ENCODE assay signal across 21 mouse cellular contexts in genomic region chr15:79208211-79208610, GRCm38 (mm10). TPM values are rescaled to one million over a fixed set of nuclear protein-coding genes. Genes with fewer than 3 reads are reported as not detected.
DNase-seq lines count a peak whose midpoint lies in the region; TF ChIP-seq lines count a peak whose summit lies in the region.
"Had no signal": no experiment of that assay in that cellular context is flagged by ENCODE, and none has a peak within 500 bp of the region (broad histone marks: within the 10 kb centered on the region; RNA-seq: fewer than 3 reads in every experiment).

No protein-coding gene starts in this region.

- TF ChIP-seq CTCF in thymus, adult 2 months (IDR thresholded peaks at IDR 0.05; ENCODE audit: borderline replicate concordance, control insufficient read depth, extremely low read depth, insufficient read depth, low read length, poor library complexity), result no peak

- no peaks in the 10 kb centered on the region for H3K27me3 ChIP-seq in thymus, adult 2 months (ENCODE audit: control insufficient read depth, insufficient read depth, low read length)
- H3K27me3 ChIP-seq: embryonic facial prominence, embryonic 12.5 days; forebrain, embryonic 12.5 days had no signal

- no peak overlapping the region for H3K4me3 ChIP-seq in thymus, adult 2 months (ENCODE audit: control insufficient read depth, insufficient read depth, low read length)
- H3K4me3 ChIP-seq: embryonic facial prominence, embryonic 12.5 days; forebrain, embryonic 12.5 days; heart, adult 2 months; limb, embryonic 12.5 days had no signal

- intact Hi-C loops in heart, postnatal 14 days (cut with DNase I), result no loop called here

- H3K4me1 ChIP-seq in thymus, adult 2 months (replicated peaks; ENCODE audit: control insufficient read depth, insufficient read depth, low read length), result peaks cover 13% of the 10 kb centered on the region

- no peak for TF ChIP-seq POLR2A in thymus, adult 2 months (IDR thresholded peaks at IDR 0.05; ENCODE audit: control insufficient read depth, extremely low read depth, insufficient read depth, low read length, poor library complexity)

- peak; percentile 32 to 46 for DNase-seq in heart, adult 18-20 months
- DNase-seq in heart, postnatal 14 days, result no peak
- no peak for DNase-seq in thymus, adult 2 months
- DNase-seq in thymus, postnatal 0 days (ENCODE audit: low spot score), result no peak
- peak; percentile 75 for DNase-seq in adrenal gland, postnatal 14 days
- no peak for DNase-seq in natural killer cell, adult 2 months (ENCODE audit: low spot score in 2 of 2)
- DNase-seq in spleen, postnatal 10 days (ENCODE audit: low spot score in 2 of 2), result no peak
- DNase-seq: cerebellum, adult 11-12 months; cerebellum, postnatal 14 days; heart, postnatal 4 days; liver, postnatal 0 days; thymus, postnatal 4 days had no signal

- 84% methylated on average over 6 of the region's 6 CpGs for WGBS in thymus, adult 2 months

- H3K27ac ChIP-seq in thymus, adult 2 months (ENCODE audit: control insufficient read depth, insufficient read depth, low read length), result peak overlapping the region; percentile 16; the same call in 1 of the 2 replicates
- H3K27ac ChIP-seq: embryonic facial prominence, embryonic 12.5 days; forebrain, embryonic 12.5 days; heart, adult 2 months; limb, embryonic 12.5 days had no signal

- H3K36me3 ChIP-seq in thymus, adult 2 months (ENCODE audit: control insufficient read depth, insufficient read depth, low read length), result no peaks in the 10 kb centered on the region
- H3K36me3 ChIP-seq: embryonic facial prominence, embryonic 12.5 days; forebrain, embryonic 12.5 days; limb, embryonic 12.5 days had no signal

RNA-seq across cellular contexts. Expression of gene Pick1, which starts 20.8 kb away (rescaled TPM):
- 10 to 100 TPM; 22.4 to 22.8 TPM for total RNA-seq in heart, adult 18-20 months (2021)
- total RNA-seq in heart, postnatal 14 days (2021), result 10 to 100 TPM; 22.4 to 23.2 TPM
- polyA plus RNA-seq in thymus, adult 2 months (2012; rRNA removed), result 27.1 and 27.7 TPM in 2 replicates
- polyA plus RNA-seq in thymus, postnatal 0 days (2015; fragmentation: Nextera tagmentation; extraction: Ambion mirVana), result 18.2 and 21.9 TPM in 2 replicates
- total RNA-seq in adrenal gland, postnatal 14 days (2021), result 18.6 and 22.9 TPM in 2 replicates

RNA-seq across cellular contexts. Expression of gene Gm49486, which starts 21.0 kb away (rescaled TPM):
- 1 to 10 TPM; 1.2 to 1.3 TPM for total RNA-seq in heart, adult 18-20 months (2021)
- total RNA-seq in heart, postnatal 14 days (2021), result under 1 TPM; 0.76 to 0.98 TPM
- 0.11 and 0.24 TPM in 2 replicates for polyA plus RNA-seq in thymus, adult 2 months (2012; rRNA removed)
- 0.07 and 0.35 TPM in 2 replicates for polyA plus RNA-seq in thymus, postnatal 0 days (2015; fragmentation: Nextera tagmentation; extraction: Ambion mirVana)
- 0.22 TPM in 1 of 2 replicates, not detected in the other for total RNA-seq in adrenal gland, postnatal 14 days (2021)
- polyA plus RNA-seq: macrophage; spleen, adult 2 months had no signal

RNA-seq across cellular contexts. Expression of gene Sox10, which starts 43.2 kb away (rescaled TPM):
- total RNA-seq in heart, adult 18-20 months (2021), result 1 to 10 TPM; 1.4 TPM
- total RNA-seq in heart, postnatal 14 days (2021), result 1 to 10 TPM; 1.6 to 1.8 TPM
- 0.87 and 0.88 TPM in 2 replicates for polyA plus RNA-seq in thymus, adult 2 months (2012; rRNA removed)
- 0.08 and 0.26 TPM in 2 replicates for polyA plus RNA-seq in thymus, postnatal 0 days (2015; fragmentation: Nextera tagmentation; extraction: Ambion mirVana)
- total RNA-seq in adrenal gland, postnatal 14 days (2021), result 2.3 and 3.3 TPM in 2 replicates
- total RNA-seq: neutrophil, adult 5-6 weeks had no signal
- polyA plus RNA-seq: macrophage had no signal

RNA-seq across cellular contexts. Expression of gene Slc16a8, which starts 46.4 kb away (rescaled TPM):
- total RNA-seq in heart, adult 18-20 months (2021), result under 1 TPM; 0.50 to 0.64 TPM
- total RNA-seq in heart, postnatal 14 days (2021), result under 1 TPM; 0.19 to 0.29 TPM
- 0.15 TPM in 1 of 2 replicates, not detected in the other for polyA plus RNA-seq in thymus, adult 2 months (2012; rRNA removed)
- polyA plus RNA-seq in thymus, postnatal 0 days (2015; fragmentation: Nextera tagmentation; extraction: Ambion mirVana), result not detected in 2 replicates
- not detected in 2 replicates for total RNA-seq in adrenal gland, postnatal 14 days (2021)
- total RNA-seq: left cerebral cortex, postnatal 14 days; neutrophil, adult 5-6 weeks had no signal
- polyA plus RNA-seq: intestine, postnatal 0 days; liver, postnatal 0 days; macrophage; spleen, adult 2 months had no signal

Comparison
In these comparisons a context has a peak if more than half of its experiments do, and no peak if none do; other contexts are left out.
1. DNase-seq: peak in heart, adult 18-20 months (2 of 2) and adrenal gland, postnatal 14 days (single experiment); none in heart, postnatal 14 days (0 of 2), thymus, adult 2 months (single experiment), thymus, postnatal 0 days (single experiment), natural killer cell, adult 2 months (0 of 2) and spleen, postnatal 10 days (0 of 2).